Mouse (Mus musculus): ENCODE data around the gene Zfp639.

DNA sequence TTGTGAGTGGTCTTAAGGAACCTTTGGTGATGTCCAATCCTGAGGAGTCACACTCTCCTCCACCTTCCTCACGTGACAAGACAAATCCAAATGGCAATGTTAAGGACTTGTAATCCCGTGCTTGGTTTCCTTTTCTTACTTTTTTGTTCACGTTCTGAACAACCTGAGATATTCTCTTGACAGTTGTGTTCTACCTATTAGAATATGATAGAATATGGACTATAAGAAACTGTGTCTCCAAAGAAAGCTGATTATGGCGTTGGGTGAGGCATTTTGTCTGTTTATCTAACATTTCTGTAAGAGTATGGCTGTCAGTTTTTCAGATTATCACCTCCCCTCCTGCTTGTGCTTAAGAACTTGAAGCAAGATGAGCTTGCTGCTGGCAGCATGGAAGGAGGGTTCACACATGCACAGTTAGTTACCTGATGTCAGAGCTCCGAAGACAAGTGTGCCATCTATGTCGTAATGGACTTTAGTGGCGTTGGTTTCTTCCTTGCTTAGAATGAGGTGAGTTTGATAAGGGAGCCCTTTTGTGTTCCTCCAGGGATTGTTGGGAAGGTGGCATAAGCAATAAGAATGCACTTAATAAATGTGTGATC is 2.7 kb downstream of the Zfp639 start:
- TF ChIP-seq CTCF (IDR thresholded peaks at IDR 0.05; ENCODE audit: low read depth), result no peak
- no peak for TF ChIP-seq EP300 (IDR thresholded peaks at IDR 0.05; ENCODE audit: low read depth)
